15 mouse cellular contexts compared by ENCODE assay signal in genomic region chr4:151728391-151729065, GRCm38 (mm10).
DNase-seq lines count a peak whose midpoint lies in the region; ATAC-seq and TF ChIP-seq lines count a peak whose summit lies in the region.
"Had no signal": no experiment of that assay in that cellular context is flagged by ENCODE, and none has a peak within 500 bp of the region (broad histone marks: within the 10 kb centered on the region; RNA-seq: fewer than 3 reads in every experiment).

No protein-coding gene starts in this region.

- H3K36me3 ChIP-seq in forebrain, postnatal 0 days (ENCODE audit: insufficient read depth): no peaks in the 10 kb centered on the region
- no peaks in the 10 kb centered on the region for H3K36me3 ChIP-seq in forebrain, embryonic 12.5 days (replicated peaks)
- no peaks in the 10 kb centered on the region for H3K36me3 ChIP-seq in lung, embryonic 14.5 days (ENCODE audit: insufficient read depth)
- H3K36me3 ChIP-seq: embryonic facial prominence, embryonic 13.5 days; G1E; heart, embryonic 12.5 days; lung, embryonic 15.5 days had no signal

- no peak for TF ChIP-seq CTCF in forebrain, postnatal 0 days (IDR thresholded peaks at IDR 0.05; ENCODE audit: low read depth)
- TF ChIP-seq CTCF in lung, embryonic 14.5 days (IDR thresholded peaks at IDR 0.05; ENCODE audit: low read depth): no peak

- H3K27ac ChIP-seq in forebrain, postnatal 0 days (ENCODE audit: low read depth, low read length): no peak overlapping the region
- no peak overlapping the region for H3K27ac ChIP-seq in forebrain, embryonic 12.5 days
- H3K27ac ChIP-seq in lung, embryonic 14.5 days (ENCODE audit: low read depth): no peak overlapping the region
- H3K27ac ChIP-seq: embryonic facial prominence, embryonic 13.5 days; lung, embryonic 15.5 days had no signal

- no peaks in the 10 kb centered on the region for H3K9me3 ChIP-seq in forebrain, postnatal 0 days (ENCODE audit: low read length)
- no peaks in the 10 kb centered on the region for H3K9me3 ChIP-seq in forebrain, embryonic 12.5 days
- no peaks in the 10 kb centered on the region for H3K9me3 ChIP-seq in lung, embryonic 14.5 days (ENCODE audit: low read depth, low read length)
- H3K9me3 ChIP-seq: embryonic facial prominence, embryonic 13.5 days; heart, embryonic 12.5 days; lung, embryonic 15.5 days had no signal

- peak; percentile 37 for DNase-seq in forebrain, postnatal 0 days
- peak; percentile 60 for DNase-seq in lung, embryonic 14.5 days
- no peak for DNase-seq in lung, postnatal 36 days
- peak; percentile 27 to 44 for DNase-seq in layer of hippocampus, postnatal 36 days
- DNase-seq in telencephalon, adult 2 months (ENCODE audit: low read depth, low spot score): peak; percentile 32
- no peak for DNase-seq in B cell, adult 2 months
- DNase-seq in ovary, adult 18-20 months (ENCODE audit: low spot score): no peak
- DNase-seq: cerebellum, postnatal 36 days; gastrocnemius, postnatal 14 days; thymus, adult 2 months had no signal

- H3K4me3 ChIP-seq in forebrain, postnatal 0 days (ENCODE audit: low read depth, low read length): no peak overlapping the region
- no peak overlapping the region for H3K4me3 ChIP-seq in forebrain, embryonic 12.5 days (replicated peaks)
- no peak overlapping the region for H3K4me3 ChIP-seq in lung, embryonic 14.5 days (ENCODE audit: low read depth, low read length)
- H3K4me3 ChIP-seq: embryonic facial prominence, embryonic 13.5 days; heart, embryonic 12.5 days; lung, embryonic 15.5 days had no signal

- H3K27me3 ChIP-seq in forebrain, postnatal 0 days (ENCODE audit: insufficient read depth, low read length): no peaks in the 10 kb centered on the region
- no peaks in the 10 kb centered on the region for H3K27me3 ChIP-seq in forebrain, embryonic 12.5 days
- no peaks in the 10 kb centered on the region for H3K27me3 ChIP-seq in lung, embryonic 14.5 days (ENCODE audit: insufficient read depth, low read length)
- H3K27me3 ChIP-seq: embryonic facial prominence, embryonic 13.5 days; heart, embryonic 12.5 days; lung, embryonic 15.5 days had no signal

- no peak overlapping the region for H3K9ac ChIP-seq in forebrain, postnatal 0 days
- no peak overlapping the region for H3K9ac ChIP-seq in forebrain, embryonic 12.5 days
- H3K9ac ChIP-seq in lung, embryonic 14.5 days: no peak overlapping the region
- H3K9ac ChIP-seq: embryonic facial prominence, embryonic 13.5 days; heart, embryonic 12.5 days; lung, embryonic 15.5 days had no signal

- ATAC-seq in forebrain, postnatal 0 days: no peak
- ATAC-seq in forebrain, embryonic 12.5 days (ENCODE audit: low FRiP score): no peak
- ATAC-seq in lung, embryonic 14.5 days (ENCODE audit: insufficient read depth): no peak

- 59% methylated on average over 11 of the region's 11 CpGs for WGBS in forebrain, postnatal 0 days
- 75% methylated on average over 11 of the region's 11 CpGs for WGBS in forebrain, embryonic 12.5 days
- 52% methylated on average over 11 of the region's 11 CpGs for WGBS in lung, embryonic 14.5 days

- no peak overlapping the region for H3K4me2 ChIP-seq in forebrain, postnatal 0 days (ENCODE audit: low read depth)
- no peak overlapping the region for H3K4me2 ChIP-seq in forebrain, embryonic 12.5 days
- no peak overlapping the region for H3K4me2 ChIP-seq in lung, embryonic 14.5 days
- H3K4me2 ChIP-seq: embryonic facial prominence, embryonic 13.5 days; heart, embryonic 12.5 days; lung, embryonic 15.5 days had no signal

- H3K4me1 ChIP-seq in forebrain, postnatal 0 days (ENCODE audit: insufficient read depth): no peaks in the 10 kb centered on the region
- H3K4me1 ChIP-seq in forebrain, embryonic 12.5 days: peaks cover 18% of the 10 kb centered on the region
- no peaks in the 10 kb centered on the region for H3K4me1 ChIP-seq in lung, embryonic 14.5 days (ENCODE audit: insufficient read depth)

Comparison
In these comparisons a context has a peak if more than half of its experiments do, and no peak if none do; other contexts are left out.
1. DNase-seq: peak in forebrain, postnatal 0 days (single experiment), lung, embryonic 14.5 days (single experiment), layer of hippocampus, postnatal 36 days (2 of 2) and telencephalon, adult 2 months (single experiment); none in lung, postnatal 36 days (single experiment), B cell, adult 2 months (0 of 2) and ovary, adult 18-20 months (single experiment).